Mouse (Mus musculus): ENCODE results near the gene Gba2. TPM values are rescaled to one million over a fixed set of nuclear protein-coding genes. Genes with fewer than 3 reads are reported as not detected.

Gba2 gene
- total RNA-seq, 2 experiments from 2014 or later: 23.5 to 28.1 TPM

Other genes with a start within 250 kb of the Gba2 start
- gene Rusc2, start 196.9 kb downstream of the Gba2 start, total RNA-seq (2015; ENCODE audit: low replicate concordance): not detected in 2 replicates
- not detected in 2 replicates for gene Rusc2, start 196.9 kb downstream of the Gba2 start, total RNA-seq (2017; ENCODE audit: low replicate concordance)
- not detected in 2 replicates for gene Fam166b, start 149.7 kb downstream of the Gba2 start, total RNA-seq (2015; ENCODE audit: low replicate concordance)
- gene Fam166b, start 149.7 kb downstream of the Gba2 start, total RNA-seq (2017; ENCODE audit: low replicate concordance): not detected in 2 replicates
- 0.84 and 2.5 TPM in 2 replicates for gene Tesk1, start 136.9 kb downstream of the Gba2 start, total RNA-seq (2015; ENCODE audit: low replicate concordance)
- 0.23 and 0.77 TPM in 2 replicates for gene Tesk1, start 136.9 kb downstream of the Gba2 start, total RNA-seq (2017; ENCODE audit: low replicate concordance)
- gene Cd72, start 124.2 kb downstream of the Gba2 start, total RNA-seq (2015; ENCODE audit: low replicate concordance): 17.2 and 22.3 TPM in 2 replicates
- 23.1 and 23.5 TPM in 2 replicates for gene Cd72, start 124.2 kb downstream of the Gba2 start, total RNA-seq (2017; ENCODE audit: low replicate concordance)
- not detected in 2 replicates for gene Sit1, start 95.1 kb downstream of the Gba2 start, total RNA-seq (2015; ENCODE audit: low replicate concordance)
- gene Sit1, start 95.1 kb downstream of the Gba2 start, total RNA-seq (2017; ENCODE audit: low replicate concordance): 3.2 TPM in 1 of 2 replicates, not detected in the other
- 26.0 and 46.9 TPM in 2 replicates for gene Ccdc107, start 86.0 kb downstream of the Gba2 start, total RNA-seq (2015; ENCODE audit: low replicate concordance)
- gene Ccdc107, start 86.0 kb downstream of the Gba2 start, total RNA-seq (2017; ENCODE audit: low replicate concordance): 38.5 and 41.1 TPM in 2 replicates
- gene Arhgef39, start 79.2 kb downstream of the Gba2 start, total RNA-seq (2015; ENCODE audit: low replicate concordance): 233 and 242 TPM in 2 replicates
- gene Arhgef39, start 79.2 kb downstream of the Gba2 start, total RNA-seq (2017; ENCODE audit: low replicate concordance): 202 and 213 TPM in 2 replicates
- gene Car9, start 71.9 kb downstream of the Gba2 start, total RNA-seq (2015; ENCODE audit: low replicate concordance): 1.7 TPM in 1 of 2 replicates, not detected in the other
- gene Car9, start 71.9 kb downstream of the Gba2 start, total RNA-seq (2017; ENCODE audit: low replicate concordance): not detected in 2 replicates
- gene Tpm2, start 55.1 kb downstream of the Gba2 start, total RNA-seq (2015; ENCODE audit: low replicate concordance): not detected in 2 replicates
- gene Tpm2, start 55.1 kb downstream of the Gba2 start, total RNA-seq (2017; ENCODE audit: low replicate concordance): not detected in 2 replicates
- gene Creb3, start 16.5 kb downstream of the Gba2 start, total RNA-seq (2015; ENCODE audit: low replicate concordance): 8.0 and 12.3 TPM in 2 replicates
- gene Creb3, start 16.5 kb downstream of the Gba2 start, total RNA-seq (2017; ENCODE audit: low replicate concordance): 9.6 and 45.0 TPM in 2 replicates
- gene Tln1, start 16.2 kb downstream of the Gba2 start, total RNA-seq (2015; ENCODE audit: low replicate concordance): 111 and 144 TPM in 2 replicates
- 643 and 746 TPM in 2 replicates for gene Tln1, start 16.2 kb downstream of the Gba2 start, total RNA-seq (2017; ENCODE audit: low replicate concordance)
- 29.2 and 31.0 TPM in 2 replicates for gene Rgp1, start 158 bp downstream of the Gba2 start, total RNA-seq (2015; ENCODE audit: low replicate concordance)
- gene Rgp1, start 158 bp downstream of the Gba2 start, total RNA-seq (2017; ENCODE audit: low replicate concordance): 10.1 and 32.7 TPM in 2 replicates
- gene Msmp, start 5.6 kb upstream of the Gba2 start, total RNA-seq (2015; ENCODE audit: low replicate concordance): not detected in 2 replicates
- gene Msmp, start 5.6 kb upstream of the Gba2 start, total RNA-seq (2017; ENCODE audit: low replicate concordance): not detected in 2 replicates
- 10.8 TPM in 1 of 2 replicates, not detected in the other for gene Npr2, start 53.1 kb upstream of the Gba2 start, total RNA-seq (2015; ENCODE audit: low replicate concordance)
- 0.13 TPM in 1 of 2 replicates, not detected in the other for gene Npr2, start 53.1 kb upstream of the Gba2 start, total RNA-seq (2017; ENCODE audit: low replicate concordance)
- gene Spag8, start 74.7 kb upstream of the Gba2 start, total RNA-seq (2015; ENCODE audit: low replicate concordance): not detected in 2 replicates
- gene Spag8, start 74.7 kb upstream of the Gba2 start, total RNA-seq (2017; ENCODE audit: low replicate concordance): 3.9 TPM in 1 of 2 replicates, not detected in the other
- gene Hint2, start 77.6 kb upstream of the Gba2 start, total RNA-seq (2015; ENCODE audit: low replicate concordance): 18.9 and 26.7 TPM in 2 replicates
- gene Hint2, start 77.6 kb upstream of the Gba2 start, total RNA-seq (2017; ENCODE audit: low replicate concordance): 6.5 and 12.0 TPM in 2 replicates
- 1.4 TPM in 1 of 2 replicates, not detected in the other for gene Tmem8b, start 90.1 kb upstream of the Gba2 start, total RNA-seq (2015; ENCODE audit: low replicate concordance)
- 0.64 TPM in 1 of 2 replicates, not detected in the other for gene Tmem8b, start 90.1 kb upstream of the Gba2 start, total RNA-seq (2017; ENCODE audit: low replicate concordance)
- gene Fam221b, start 90.3 kb upstream of the Gba2 start, total RNA-seq (2015; ENCODE audit: low replicate concordance): not detected in 2 replicates
- 1.7 TPM in 1 of 2 replicates, not detected in the other for gene Fam221b, start 90.3 kb upstream of the Gba2 start, total RNA-seq (2017; ENCODE audit: low replicate concordance)
- gene Olfr70, start 121.9 kb upstream of the Gba2 start, total RNA-seq (2015; ENCODE audit: low replicate concordance): not detected in 2 replicates
- not detected in 2 replicates for gene Olfr70, start 121.9 kb upstream of the Gba2 start, total RNA-seq (2017; ENCODE audit: low replicate concordance)
- not detected in 2 replicates for gene Olfr71, start 131.4 kb upstream of the Gba2 start, total RNA-seq (2015; ENCODE audit: low replicate concordance)
- not detected in 2 replicates for gene Olfr71, start 131.4 kb upstream of the Gba2 start, total RNA-seq (2017; ENCODE audit: low replicate concordance)
- not detected in 2 replicates for gene Hrct1, start 148.3 kb upstream of the Gba2 start, total RNA-seq (2015; ENCODE audit: low replicate concordance)
- gene Hrct1, start 148.3 kb upstream of the Gba2 start, total RNA-seq (2017; ENCODE audit: low replicate concordance): not detected in 2 replicates
- not detected in 2 replicates for gene Spaar, start 151.2 kb upstream of the Gba2 start, total RNA-seq (2015; ENCODE audit: low replicate concordance)
- not detected in 2 replicates for gene Spaar, start 151.2 kb upstream of the Gba2 start, total RNA-seq (2017; ENCODE audit: low replicate concordance)
- not detected in 2 replicates for gene Olfr159, start 192.1 kb upstream of the Gba2 start, total RNA-seq (2015; ENCODE audit: low replicate concordance)
- not detected in 2 replicates for gene Olfr159, start 192.1 kb upstream of the Gba2 start, total RNA-seq (2017; ENCODE audit: low replicate concordance)
- not detected in 2 replicates for gene Olfr156, start 245.0 kb upstream of the Gba2 start, total RNA-seq (2015; ENCODE audit: low replicate concordance)
- gene Olfr156, start 245.0 kb upstream of the Gba2 start, total RNA-seq (2017; ENCODE audit: low replicate concordance): not detected in 2 replicates

Measured in erythroid progenitor cell, adult 5-6 weeks (primary cell).